Comparison of ENCODE assay signal across 11 mouse cellular contexts in the genomic region with DNA sequence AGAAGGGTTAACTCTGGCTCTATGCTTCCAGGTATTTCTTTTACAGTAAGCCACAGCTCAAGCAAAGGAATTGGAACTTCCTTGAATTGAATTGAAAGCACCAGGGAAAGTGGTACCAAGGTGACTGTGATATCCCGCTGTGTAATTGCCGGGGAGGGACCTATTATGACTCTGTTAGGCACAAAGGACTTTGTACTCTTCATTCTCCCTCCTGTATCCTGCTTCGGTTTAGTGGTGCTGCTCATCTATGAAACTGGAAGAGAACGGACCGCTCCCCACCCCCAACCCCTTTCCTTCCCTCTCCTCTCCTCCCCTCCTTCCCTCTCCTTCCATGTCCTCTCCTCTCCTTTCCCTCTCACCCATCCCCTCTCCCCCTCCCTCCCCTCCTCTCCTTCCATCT. TPM values are rescaled to one million over a fixed set of nuclear protein-coding genes. Genes with fewer than 3 reads are reported as not detected.
DNase-seq lines count a peak whose midpoint lies in the region; ATAC-seq and TF ChIP-seq lines count a peak whose summit lies in the region.
"Had no signal": no experiment of that assay in that cellular context is flagged by ENCODE, and none has a peak within 500 bp of the region (broad histone marks: within the 10 kb centered on the region; RNA-seq: fewer than 3 reads in every experiment).

No protein-coding gene starts in this region.

- H3K4me1 ChIP-seq in megakaryocyte, embryonic 14.5 days, result peaks cover 19% of the 10 kb centered on the region
- no peaks in the 10 kb centered on the region for H3K4me1 ChIP-seq in limb, embryonic 14.5 days (ENCODE audit: control insufficient read depth, insufficient read depth, low read length)
- 0 out of 2 replicates have a peak, but pooled peaks cover 2% of the 10 kb centered on the region for H3K4me1 ChIP-seq in stomach, postnatal 0 days (replicated peaks; ENCODE audit: control insufficient read depth, insufficient read depth)

- H3K4me3 ChIP-seq in megakaryocyte, embryonic 14.5 days (replicated peaks), result peak overlapping the region; percentile 86
- peak overlapping the region; percentile 50 for H3K4me3 ChIP-seq in limb, embryonic 14.5 days (replicated peaks; ENCODE audit: low read length)
- H3K4me3 ChIP-seq in stomach, postnatal 0 days (ENCODE audit: low read depth, low read length), result peak overlapping the region; percentile 44; the same call in 1 of the 2 replicates

- DNase-seq in embryo, embryonic 11 days, result peak; percentile 7
- DNase-seq in embryo, embryonic 9.5 days (ENCODE audit: extremely low spot score), result no peak
- DNase-seq in limb, embryonic 14.5 days (ENCODE audit: low spot score), result no peak
- DNase-seq in stomach, postnatal 0 days (ENCODE audit: low spot score), result no peak
- DNase-seq in left cerebral cortex, adult 18-20 months (ENCODE audit: low spot score in 2 of 2), result no peak
- no peak for DNase-seq in frontal cortex, postnatal 14 days (ENCODE audit: low spot score in 2 of 2)

- H3K9me3 ChIP-seq in megakaryocyte, embryonic 14.5 days, result no peaks in the 10 kb centered on the region
- H3K9me3 ChIP-seq in limb, embryonic 14.5 days (ENCODE audit: control insufficient read depth, low read length), result no peaks in the 10 kb centered on the region
- H3K9me3 ChIP-seq in stomach, postnatal 0 days (ENCODE audit: control insufficient read depth, low read length), result no peaks in the 10 kb centered on the region

- TF ChIP-seq EP300 in stomach, postnatal 0 days (optimal IDR thresholded peaks at IDR 0.05), result no peak

- peaks cover 39% of the 10 kb centered on the region for H3K27me3 ChIP-seq in megakaryocyte, embryonic 14.5 days (replicated peaks)
- peaks cover 12% of the 10 kb centered on the region; the same call in 1 of the 2 replicates for H3K27me3 ChIP-seq in limb, embryonic 14.5 days (ENCODE audit: control insufficient read depth, insufficient read depth, low read length)
- H3K27me3 ChIP-seq in stomach, postnatal 0 days (ENCODE audit: control insufficient read depth, insufficient read depth, low read length), result no peaks in the 10 kb centered on the region

- peak overlapping the region; percentile 69 for H3K4me2 ChIP-seq in limb, embryonic 14.5 days (replicated peaks; ENCODE audit: low read depth, low read length, severe bottlenecking)
- peak overlapping the region; percentile 74 for H3K4me2 ChIP-seq in stomach, postnatal 0 days (replicated peaks; ENCODE audit: low read depth)

- TF ChIP-seq CTCF in stomach, postnatal 0 days (IDR thresholded peaks at IDR 0.05; ENCODE audit: low read depth), result no peak

- WGBS in limb, embryonic 14.5 days, result 6% methylated on average over 5 of the region's 5 CpGs
- 30% methylated on average over 5 of the region's 5 CpGs for WGBS in stomach, postnatal 0 days

- H3K36me3 ChIP-seq in megakaryocyte, embryonic 14.5 days (replicated peaks; ENCODE audit: low read length), result no peaks in the 10 kb centered on the region
- H3K36me3 ChIP-seq in limb, embryonic 14.5 days (ENCODE audit: control insufficient read depth, insufficient read depth, low read length), result no peaks in the 10 kb centered on the region
- no peaks in the 10 kb centered on the region for H3K36me3 ChIP-seq in stomach, postnatal 0 days (ENCODE audit: control insufficient read depth, insufficient read depth, low read length)

- no peak for ATAC-seq in megakaryocyte, adult 5-6 weeks (ENCODE audit: poor library complexity, severe bottlenecking)
- no peak for ATAC-seq in limb, embryonic 14.5 days (ENCODE audit: low FRiP score, low read depth)
- no peak for ATAC-seq in stomach, postnatal 0 days (ENCODE audit: low FRiP score, low TSS enrichment)

- H3K27ac ChIP-seq in limb, embryonic 14.5 days (replicated peaks; ENCODE audit: low read depth, low read length), result no peak overlapping the region
- H3K27ac ChIP-seq in stomach, postnatal 0 days (replicated peaks), result no peak overlapping the region

- no peak overlapping the region for H3K9ac ChIP-seq in limb, embryonic 14.5 days (ENCODE audit: low read depth, low read length, severe bottlenecking)
- H3K9ac ChIP-seq in stomach, postnatal 0 days (ENCODE audit: low read length), result no peak overlapping the region

- TF ChIP-seq POLR2A in limb, embryonic 14.5 days (IDR thresholded peaks at IDR 0.05; ENCODE audit: borderline replicate concordance, extremely low read depth, insufficient read depth, insufficient read length), result no peak

RNA-seq across cellular contexts. Expression of a gene that starts 1.3 kb away (rescaled TPM):
- polyA plus RNA-seq in megakaryocyte, embryonic 14.5 days (2012; ENCODE audit: insufficient read depth, low replicate concordance), result not detected in 2 replicates
- not detected in 2 replicates for total RNA-seq in megakaryocyte, adult 5-6 weeks (2015)
- not detected in 2 replicates for total RNA-seq in megakaryocyte, adult 5-6 weeks (2017)
- polyA plus RNA-seq in limb, embryonic 14.5 days (2012; rRNA removed), result 0.78 and 0.94 TPM in 2 replicates
- polyA plus RNA-seq in limb, embryonic 14.5 days (2014; fragmentation: Nextera tagmentation; extraction: Ambion mirVana), result 1.2 TPM in 2 replicates
- 1.3 and 1.5 TPM in 2 replicates for polyA plus RNA-seq in stomach, postnatal 0 days (2015; fragmentation: Nextera tagmentation; extraction: Ambion mirVana)
- total RNA-seq in left cerebral cortex, adult 18-20 months (2021), result under 1 TPM; 0.63 to 1.00 TPM
- total RNA-seq: hematopoietic stem cell, adult 5-6 weeks; neutrophil, adult 5-6 weeks had no signal

RNA-seq across cellular contexts. Expression of a gene that starts 40.7 kb away (rescaled TPM):
- not detected in 2 replicates for polyA plus RNA-seq in megakaryocyte, embryonic 14.5 days (2012; ENCODE audit: insufficient read depth, low replicate concordance)
- not detected in 2 replicates for total RNA-seq in megakaryocyte, adult 5-6 weeks (2015)
- total RNA-seq in megakaryocyte, adult 5-6 weeks (2017), result not detected in 2 replicates
- polyA plus RNA-seq in limb, embryonic 14.5 days (2012; rRNA removed), result not detected in 2 replicates
- polyA plus RNA-seq in limb, embryonic 14.5 days (2014; fragmentation: Nextera tagmentation; extraction: Ambion mirVana), result not detected in 2 replicates
- polyA plus RNA-seq in stomach, postnatal 0 days (2015; fragmentation: Nextera tagmentation; extraction: Ambion mirVana), result not detected in 2 replicates
- not detected for total RNA-seq in left cerebral cortex, adult 18-20 months (2021)
- total RNA-seq: adrenal gland, postnatal 4 days; hematopoietic stem cell, adult 5-6 weeks; neutrophil, adult 5-6 weeks had no signal

RNA-seq across cellular contexts. Expression of a gene that starts 40.8 kb away (rescaled TPM):
- polyA plus RNA-seq in megakaryocyte, embryonic 14.5 days (2012; ENCODE audit: insufficient read depth, low replicate concordance), result not detected in 2 replicates
- total RNA-seq in megakaryocyte, adult 5-6 weeks (2015), result not detected in 2 replicates
- not detected in 2 replicates for total RNA-seq in megakaryocyte, adult 5-6 weeks (2017)
- 0.76 and 1.2 TPM in 2 replicates for polyA plus RNA-seq in limb, embryonic 14.5 days (2012; rRNA removed)
- 0.73 and 1.0 TPM in 2 replicates for polyA plus RNA-seq in limb, embryonic 14.5 days (2014; fragmentation: Nextera tagmentation; extraction: Ambion mirVana)
- 0.78 and 0.96 TPM in 2 replicates for polyA plus RNA-seq in stomach, postnatal 0 days (2015; fragmentation: Nextera tagmentation; extraction: Ambion mirVana)
- 1 to 10 TPM; 1.1 to 1.4 TPM for total RNA-seq in left cerebral cortex, adult 18-20 months (2021)
- total RNA-seq: hematopoietic stem cell, adult 5-6 weeks; neutrophil, adult 5-6 weeks had no signal
